Mouse (Mus musculus): ENCODE data around the gene Lamp2.

- TF ChIP-seq CTCF (IDR thresholded peaks at IDR 0.05; ENCODE audit: borderline replicate concordance, extremely low read depth, insufficient read depth, insufficient read length), result no peak
- TF ChIP-seq POLR2A (IDR thresholded peaks at IDR 0.05; ENCODE audit: borderline replicate concordance, extremely low read depth, insufficient read depth, insufficient read length, poor library complexity, severe bottlenecking), result no peak
These were observed 5.8 kb upstream of the Lamp2 start for GRCm38 (mm10) chrX:38462101-38462500.

Data from brain, embryonic 14.5 days (tissue).